Mouse (Mus musculus): ENCODE data around the gene Syce1.

Syce1 gene

DNA sequence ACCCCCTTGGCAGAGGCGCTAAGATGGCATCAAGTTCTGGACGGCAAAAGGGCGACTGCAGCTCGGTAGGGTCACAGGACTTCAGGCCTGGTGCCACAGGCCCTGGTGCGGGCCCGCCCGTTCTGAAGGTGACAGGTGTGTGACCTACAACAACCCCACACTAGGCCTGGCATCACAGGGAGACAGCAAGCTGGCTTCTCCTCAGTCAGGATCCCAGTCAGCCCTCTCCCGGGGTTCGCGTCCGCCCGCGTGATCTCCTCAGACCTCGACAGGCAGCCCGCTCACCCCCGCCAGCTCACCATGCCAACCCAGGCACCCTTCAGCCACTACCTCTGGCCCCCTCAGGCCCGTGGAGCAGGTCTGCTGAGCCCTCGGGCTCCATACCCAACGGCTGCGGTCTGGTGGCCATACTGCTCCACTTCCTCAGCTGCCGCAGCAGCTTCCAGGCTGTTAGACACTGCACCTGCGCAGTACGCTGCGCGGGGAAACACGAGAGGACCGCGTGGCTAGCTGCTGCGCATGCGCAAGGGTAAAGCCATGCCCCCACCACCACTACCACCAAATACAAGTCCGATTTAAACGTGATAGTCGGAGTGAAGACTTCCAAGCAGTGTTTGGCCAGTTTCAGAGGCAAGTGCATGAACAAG lies at the start of gene Syce1:
TSS of gene Syce1 (minus strand) at position 447 of the 647 bp plus-strand sequence.
- no peak for DNase-seq

- no peak for DNase-seq
Observed at GRCm38 (mm10) chr7:140836243-140837115, 48.8 kb upstream of the Syce1 start.

DNA sequence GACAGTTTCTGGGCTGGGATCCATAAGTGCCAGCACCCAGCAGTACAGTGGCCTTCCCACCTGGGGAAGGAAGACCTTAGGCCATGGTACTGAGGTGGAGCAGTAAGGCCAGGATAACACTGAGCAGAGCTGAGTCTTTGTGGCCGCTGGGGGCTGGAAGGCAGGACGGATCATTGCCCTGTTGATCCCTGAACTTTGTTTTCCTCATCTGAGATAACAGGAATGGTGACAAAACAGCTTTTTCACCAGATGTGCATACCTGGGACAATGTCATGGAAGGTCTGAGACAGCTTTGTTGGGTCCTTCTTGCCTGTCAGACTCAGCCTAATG lies 48.1 kb upstream of the Syce1 start:
- DNase-seq = no peak

- peak; percentile 45 for DNase-seq
Observed at GRCm38 (mm10) chr7:140834968-140835757, 47.5 kb upstream of the Syce1 start, which contains the start of gene Urah. Gene Urah, plus strand, starts transcription at chr7:140835018.

- no peak for DNase-seq
Observed at GRCm38 (mm10) chr7:140833341-140833740, 45.7 kb upstream of the Syce1 start.

DNA sequence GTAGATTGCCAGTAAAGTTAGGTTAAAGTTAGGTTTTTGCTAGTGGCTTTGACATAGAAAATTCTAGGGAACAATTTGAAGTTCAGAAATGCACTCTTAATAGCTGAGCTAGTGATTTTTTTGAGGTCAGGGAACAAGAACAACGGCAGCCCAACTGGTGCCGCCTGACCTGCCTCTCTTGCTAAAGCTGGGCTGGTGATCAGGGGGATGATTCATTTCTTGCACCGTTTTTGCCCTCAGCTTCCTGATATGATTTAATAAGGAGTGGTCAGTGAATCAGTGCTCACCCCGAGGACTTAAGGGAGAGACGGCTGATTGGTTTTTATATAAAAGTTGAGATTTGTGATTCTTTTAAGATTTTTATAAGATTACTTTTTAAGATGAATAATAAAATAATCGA lies 43.8 kb upstream of the Syce1 start:
- DNase-seq = no peak

- peak; percentile 42 for DNase-seq
Observed at GRCm38 (mm10) chr7:140828171-140828881, 40.7 kb upstream of the Syce1 start.

DNA sequence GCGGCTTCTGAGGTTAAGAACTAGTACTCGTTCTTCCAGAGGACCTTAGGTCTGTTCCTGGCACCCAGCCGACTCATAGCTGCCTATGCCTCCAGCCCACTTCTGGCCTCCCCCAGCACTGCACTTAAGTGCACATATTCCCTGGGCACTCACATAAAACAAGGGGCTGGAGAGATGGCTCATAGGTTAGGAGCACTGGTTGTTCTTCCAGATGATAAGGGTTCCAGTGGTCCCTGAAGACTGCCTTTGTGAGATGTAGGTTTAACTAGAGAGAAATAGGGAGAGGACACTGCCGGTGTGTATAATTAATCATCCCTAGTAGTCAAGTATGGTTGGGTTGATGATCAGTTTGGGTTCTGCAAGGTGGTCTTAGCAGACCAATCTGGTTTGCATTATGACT lies 35.1 kb upstream of the Syce1 start:
- DNase-seq = no peak

- peak; percentile 30 for DNase-seq
Observed at GRCm38 (mm10) chr7:140821653-140822329, 34.1 kb upstream of the Syce1 start, which contains the start of gene Zfp941. Gene Zfp941, minus strand, starts transcription at chr7:140822178.

DNA sequence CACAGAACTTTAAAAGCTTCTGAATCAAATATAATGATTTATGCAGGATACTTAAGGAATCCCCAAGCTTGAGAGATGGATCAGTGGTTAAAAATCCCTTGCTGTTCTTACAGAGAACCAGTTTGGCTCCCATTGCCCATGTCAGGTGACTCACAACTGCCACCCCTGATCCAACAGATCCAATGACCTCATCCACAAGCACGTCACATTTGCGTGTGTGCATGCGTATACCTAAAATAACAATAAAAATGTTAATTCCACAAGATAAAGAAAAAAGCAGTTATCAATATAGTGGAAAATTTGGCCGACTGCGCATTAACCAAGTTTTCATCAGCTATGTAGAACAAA lies 33.6 kb upstream of the Syce1 start:
- no peak for DNase-seq

- DNase-seq = no peak
Observed at GRCm38 (mm10) chr7:140820173-140820572, 32.5 kb upstream of the Syce1 start.

DNA sequence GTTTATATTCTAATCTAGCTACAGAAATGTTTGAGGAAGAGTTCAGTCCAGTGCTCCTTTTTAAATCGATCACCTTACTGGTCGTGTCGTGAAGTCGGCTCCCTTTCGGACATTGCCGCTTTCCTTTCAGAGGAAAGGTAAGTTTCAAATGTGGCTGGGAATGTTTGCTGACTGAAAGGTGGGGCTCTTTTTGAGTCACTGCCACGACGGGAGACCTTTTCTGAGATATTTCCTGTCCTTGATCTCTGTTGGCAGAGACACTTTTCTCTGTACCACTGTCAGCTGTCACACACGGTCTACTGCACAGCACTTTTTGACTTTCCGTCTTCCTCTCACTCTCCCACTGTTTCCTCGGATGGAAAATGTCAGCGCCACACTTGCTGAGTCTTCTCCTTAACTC lies 25.2 kb upstream of the Syce1 start:
- DNase-seq = no peak

- DNase-seq = no peak
Observed at GRCm38 (mm10) chr7:140811714-140812113, 24.1 kb upstream of the Syce1 start.

GRCm38 (mm10) chr7:140810496-140810895 lies 22.8 kb upstream of the Syce1 start:
- DNase-seq = no peak

DNA sequence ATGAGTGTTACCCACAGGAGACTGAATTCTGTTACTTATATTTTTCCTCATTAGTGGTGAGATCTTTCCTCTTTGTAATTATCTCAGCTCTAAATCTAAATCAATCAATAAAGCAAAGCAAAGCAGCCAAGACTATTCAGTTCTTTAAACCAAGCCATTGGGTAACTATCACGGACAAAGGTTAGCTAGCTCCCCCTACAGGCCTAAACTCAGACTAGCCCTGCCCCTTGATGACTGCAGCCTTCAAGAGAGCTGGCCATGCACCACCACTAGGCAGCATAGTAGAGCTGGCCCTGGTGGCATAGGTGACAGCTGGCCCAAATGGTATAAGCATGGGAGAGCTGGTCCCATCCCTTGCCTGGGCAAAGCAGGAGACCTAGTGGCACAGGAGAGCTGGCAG lies 18.1 kb upstream of the Syce1 start:
- peak; percentile 71 for DNase-seq

GRCm38 (mm10) chr7:140802629-140803028 lies 15.0 kb upstream of the Syce1 start:
- no peak for DNase-seq

DNA sequence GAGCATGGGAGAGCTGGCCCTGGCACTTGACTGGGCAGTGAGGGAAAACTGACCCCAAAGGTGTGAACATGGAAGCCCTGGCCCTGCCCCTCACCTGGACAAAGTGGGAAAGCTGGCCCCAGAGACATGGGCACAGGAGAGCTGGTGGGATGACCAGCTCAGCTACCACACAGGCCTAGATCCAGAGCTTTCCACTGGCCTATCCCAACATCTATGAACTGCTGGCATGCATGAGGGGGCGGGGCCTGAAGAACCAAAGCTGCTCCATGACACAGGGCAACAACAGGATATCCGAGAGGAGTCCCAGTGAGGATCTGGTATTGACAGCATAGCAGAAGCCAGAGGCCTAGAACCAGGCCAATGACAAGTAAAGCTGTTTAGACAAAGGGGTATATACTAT lies 10.6 kb upstream of the Syce1 start:
- DNase-seq = no peak

DNA sequence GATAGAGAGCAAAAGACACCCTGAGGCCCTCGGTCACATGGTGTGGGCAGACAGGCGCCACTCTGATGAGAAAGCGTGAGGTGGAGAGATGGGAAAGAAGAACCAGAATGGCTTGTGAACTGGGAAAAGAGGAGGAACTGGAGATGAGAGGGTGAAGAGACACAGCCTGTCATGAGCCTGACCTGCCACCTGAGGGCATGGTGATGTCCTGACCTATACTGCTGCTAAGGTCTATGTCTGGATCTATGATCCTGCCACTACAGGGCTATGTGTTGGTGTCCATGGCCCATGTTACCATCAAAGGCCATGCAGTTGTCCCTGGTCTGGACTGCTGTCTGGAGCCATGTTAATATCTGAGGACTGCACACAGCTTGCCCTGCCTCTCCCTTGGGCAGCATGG lies 10.0 kb upstream of the Syce1 start:
- DNase-seq = no peak

GRCm38 (mm10) chr7:140793541-140793940 lies 5.9 kb upstream of the Syce1 start:
- no peak for DNase-seq

GRCm38 (mm10) chr7:140788053-140788435 lies 392 bp upstream of the Syce1 start:
- no peak for DNase-seq

DNA sequence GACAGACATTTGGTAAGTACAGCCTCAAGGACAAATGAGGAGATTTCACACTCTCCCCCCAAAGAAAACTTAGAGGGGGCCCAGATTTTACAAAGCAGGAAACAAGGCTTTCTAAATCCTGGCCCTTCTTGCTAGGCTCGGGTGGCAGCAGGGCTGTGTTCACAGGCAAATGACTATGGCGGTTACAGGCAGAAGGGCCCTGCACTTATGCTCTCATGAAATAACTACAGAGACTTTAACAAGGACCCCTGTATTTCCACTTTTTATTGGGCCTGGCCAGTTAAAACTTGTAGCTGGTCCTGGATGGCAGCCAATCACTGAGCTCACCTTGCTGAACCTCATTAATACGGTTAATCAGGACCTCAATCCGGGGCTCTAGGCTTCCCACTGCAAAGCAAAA lies 7.1 kb downstream of the Syce1 start:
- DNase-seq = no peak
